ENCODE assay signal across 33 mouse cellular contexts in genomic region chr3:27935644-27936043, GRCm38 (mm10). TPM values are rescaled to one million over a fixed set of nuclear protein-coding genes. Genes with fewer than 3 reads are reported as not detected.
"Had no signal": no experiment of that assay in that cellular context is flagged by ENCODE, and none has a peak within 500 bp of the region (broad histone marks: within the 10 kb centered on the region; RNA-seq: fewer than 3 reads in every experiment).

No protein-coding gene starts in this region.

- H3K4me2 ChIP-seq: heart, embryonic 13.5 days; heart, embryonic 15.5 days; hindbrain, embryonic 13.5 days; hindbrain, embryonic 15.5 days; intestine, embryonic 15.5 days; limb, embryonic 12.5 days; liver, embryonic 11.5 days; liver, embryonic 13.5 days; liver, embryonic 15.5 days had no signal

- H3K4me3 ChIP-seq: heart, embryonic 10.5 days; heart, embryonic 13.5 days; heart, embryonic 15.5 days; hindbrain, embryonic 13.5 days; hindbrain, embryonic 15.5 days; intestine, embryonic 15.5 days; layer of hippocampus, adult 2 months; left cerebral cortex, adult 2 months; limb, embryonic 10.5 days; limb, embryonic 12.5 days; liver, embryonic 13.5 days; liver, embryonic 15.5 days had no signal

- H3K9ac ChIP-seq: heart, embryonic 13.5 days; heart, embryonic 15.5 days; hindbrain, embryonic 13.5 days; hindbrain, embryonic 15.5 days; intestine, embryonic 15.5 days; limb, embryonic 12.5 days; liver, embryonic 13.5 days; liver, embryonic 15.5 days had no signal

- H3K36me3 ChIP-seq: heart, embryonic 10.5 days; heart, embryonic 13.5 days; heart, embryonic 15.5 days; hindbrain, embryonic 13.5 days; hindbrain, embryonic 15.5 days; intestine, embryonic 15.5 days; limb, embryonic 10.5 days; limb, embryonic 12.5 days; liver, embryonic 13.5 days; liver, embryonic 15.5 days had no signal

- H3K9me3 ChIP-seq: heart, embryonic 10.5 days; heart, embryonic 13.5 days; heart, embryonic 15.5 days; hindbrain, embryonic 13.5 days; hindbrain, embryonic 15.5 days; intestine, embryonic 15.5 days; limb, embryonic 10.5 days; limb, embryonic 12.5 days; liver, embryonic 13.5 days; liver, embryonic 15.5 days had no signal

- H3K27ac ChIP-seq: heart, embryonic 10.5 days; heart, embryonic 13.5 days; heart, embryonic 15.5 days; hindbrain, embryonic 13.5 days; hindbrain, embryonic 15.5 days; hindbrain, postnatal 0 days; intestine, embryonic 15.5 days; layer of hippocampus, adult 2 months; left cerebral cortex, adult 2 months; limb, embryonic 10.5 days; limb, embryonic 12.5 days; liver, embryonic 13.5 days; liver, embryonic 15.5 days had no signal

- H3K27me3 ChIP-seq: heart, embryonic 13.5 days; heart, embryonic 15.5 days; intestine, embryonic 15.5 days had no signal

- ATAC-seq: hindbrain, postnatal 0 days; intestine, embryonic 15.5 days had no signal

- DNase-seq: gastrocnemius, postnatal 14 days; gastrocnemius, postnatal 36 days; heart, adult 18-20 months; heart, postnatal 14 days; heart, postnatal 36 days; kidney, adult 11 months; kidney, adult 2 months; kidney, postnatal 10 days; kidney, postnatal 25 days; kidney, postnatal 4 days; liver; liver, embryonic 13.5 days had no signal

RNA-seq across cellular contexts. Expression of gene Tmem212, which starts 39.5 kb away (rescaled TPM):
- total RNA-seq: gastrocnemius, adult 18-20 months; gastrocnemius, adult 8-10 months; gastrocnemius, postnatal 14 days; gastrocnemius, postnatal 36 days; heart, adult 8-10 months; heart, postnatal 36 days; hematopoietic stem cell, adult 5-6 weeks had no signal
- polyA plus RNA-seq: heart, embryonic 10.5 days; heart, embryonic 13.5 days; heart, embryonic 15.5 days; heart, postnatal 0 days; hindbrain, embryonic 11.5 days; hindbrain, embryonic 13.5 days; hindbrain, embryonic 15.5 days; intestine, embryonic 15.5 days; kidney, adult 2 months; kidney, embryonic 14.5 days; limb, embryonic 10.5 days; limb, embryonic 12.5 days; limb, embryonic 14.5 days; liver, embryonic 11.5 days; liver, embryonic 13.5 days; liver, embryonic 15.5 days had no signal
